Mouse (Mus musculus) B cell, adult 62 days (primary cell): ENCODE results near the gene Zglp1. TPM values are rescaled to one million over a fixed set of nuclear protein-coding genes. Genes with fewer than 3 reads are reported as not detected.

Experiments
- total RNA-seq: library from RNA; stranded (reverse); gene quantifications from 4 replicates; pipeline ENCODE4 v1.2.4, GENCODE M21; 2023

Gene Zglp1
- not detected in 4 replicates for total RNA-seq

GRCm38 (mm10) chr9:21067006-21067684, at the start of gene Zglp1:
Gene Zglp1 (minus strand): TSS chr9:21067093.

GRCm38 (mm10) chr9:21091707-21092320, 24.9 kb upstream of the Zglp1 start, which contains the start of the genes Gm38431 and Raver1:
Gene Gm38431 (minus strand): TSS chr9:21091997.
Gene Raver1 (minus strand): TSS chr9:21092008.

GRCm38 (mm10) chr9:21073044-21073840, 6.3 kb upstream of the Zglp1 start, which contains the start of the genes Gm49373 and Fdx1l:
Gene Gm49373 (minus strand): TSS chr9:21073096.
Gene Fdx1l (minus strand): TSS chr9:21073614.

GRCm38 (mm10) chr9:21031896-21032351, 35.0 kb downstream of the Zglp1 start, which contains the start of gene Icam5:
Gene Icam5 (plus strand): TSS chr9:21032073.

GRCm38 (mm10) chr9:21029291-21030054, 37.4 kb downstream of the Zglp1 start, which contains the start of gene Icam4:
Gene Icam4 (plus strand): TSS chr9:21029373.

GRCm38 (mm10) chr9:21015571-21016130, 51.2 kb downstream of the Zglp1 start, which contains the start of gene Icam1:
Gene Icam1 (plus strand): TSS chr9:21015985.

Other genes with a start within 250 kb of the Zglp1 start
- gene Rdh8, start 248.6 kb downstream of the Zglp1 start, total RNA-seq, result not detected in 4 replicates
- 45.8 to 56.2 TPM (median 51.6 TPM) in 4 replicates for gene A230050P20Rik, start 198.5 kb downstream of the Zglp1 start, total RNA-seq
- 0.49 to 2.0 TPM (median 1.0 TPM) in 4 replicates for gene Angptl6, start 187.4 kb downstream of the Zglp1 start, total RNA-seq
- gene Ppan, start 178.9 kb downstream of the Zglp1 start, total RNA-seq, result 114 to 135 TPM (median 121 TPM) in 4 replicates
- gene Eif3g, start 168.5 kb downstream of the Zglp1 start, total RNA-seq, result 165 to 183 TPM (median 181 TPM) in 4 replicates
- gene Dnmt1, start 107.2 kb downstream of the Zglp1 start, total RNA-seq, result 67.0 to 72.1 TPM (median 69.3 TPM) in 4 replicates
- 2.3 to 3.2 TPM (median 3.1 TPM) in 4 replicates for gene S1pr2, start 90.3 kb downstream of the Zglp1 start, total RNA-seq
- gene Mrpl4, start 64.4 kb downstream of the Zglp1 start, total RNA-seq, result 52.3 to 59.0 TPM (median 57.1 TPM) in 4 replicates
- gene Icam1, start 51.1 kb downstream of the Zglp1 start, total RNA-seq, result 49.4 to 53.1 TPM (median 50.5 TPM) in 4 replicates
- 0.63 TPM in 1 of 4 replicates, not detected in the others for gene Icam4, start 37.7 kb downstream of the Zglp1 start, total RNA-seq
- 0.20 to 0.33 TPM in 2 of 4 replicates, not detected in the others for gene Icam5, start 35.0 kb downstream of the Zglp1 start, total RNA-seq
- 1.3 to 1.9 TPM (median 1.6 TPM) in 4 replicates for gene Gm49373, start 6.0 kb upstream of the Zglp1 start, total RNA-seq
- gene Fdx1l, start 6.5 kb upstream of the Zglp1 start, total RNA-seq, result 20.9 to 28.2 TPM (median 25.9 TPM) in 4 replicates
- 9.4 to 13.1 TPM (median 9.8 TPM) in 4 replicates for gene Gm38431, start 24.9 kb upstream of the Zglp1 start, total RNA-seq
- 111 to 115 TPM (median 113 TPM) in 4 replicates for gene Raver1, start 24.9 kb upstream of the Zglp1 start, total RNA-seq
- 46.8 to 61.2 TPM (median 51.4 TPM) in 4 replicates for gene Tyk2, start 64.2 kb upstream of the Zglp1 start, total RNA-seq
- gene Cdc37, start 82.9 kb upstream of the Zglp1 start, total RNA-seq, result 108 to 117 TPM (median 111 TPM) in 4 replicates
- 7.8 to 10.5 TPM (median 8.8 TPM) in 4 replicates for gene Pde4a, start 98.6 kb upstream of the Zglp1 start, total RNA-seq
- 25.0 to 32.1 TPM (median 29.5 TPM) in 4 replicates for gene Keap1, start 172.3 kb upstream of the Zglp1 start, total RNA-seq
- gene S1pr5, start 181.3 kb upstream of the Zglp1 start, total RNA-seq, result 0.24 to 0.36 TPM (median 0.28 TPM) in 3 of 4 replicates, not detected in the other
- gene Atg4d, start 198.2 kb upstream of the Zglp1 start, total RNA-seq, result 48.2 to 54.2 TPM (median 52.1 TPM) in 4 replicates
- gene Kri1, start 220.9 kb upstream of the Zglp1 start, total RNA-seq, result 113 to 143 TPM (median 134 TPM) in 4 replicates
- gene Cdkn2d, start 224.3 kb upstream of the Zglp1 start, total RNA-seq, result 24.3 to 26.8 TPM (median 25.0 TPM) in 4 replicates
- gene Ap1m2, start 245.2 kb upstream of the Zglp1 start, total RNA-seq, result 2.0 to 3.0 TPM (median 2.6 TPM) in 4 replicates